Mouse (Mus musculus): ENCODE data around the gene Jmjd6. TPM values are rescaled to one million over a fixed set of nuclear protein-coding genes. Genes with fewer than 3 reads are reported as not detected.

Gene Jmjd6
- polyA plus RNA-seq, 1 experiment from 2014 or later, result 102 TPM

DNA sequence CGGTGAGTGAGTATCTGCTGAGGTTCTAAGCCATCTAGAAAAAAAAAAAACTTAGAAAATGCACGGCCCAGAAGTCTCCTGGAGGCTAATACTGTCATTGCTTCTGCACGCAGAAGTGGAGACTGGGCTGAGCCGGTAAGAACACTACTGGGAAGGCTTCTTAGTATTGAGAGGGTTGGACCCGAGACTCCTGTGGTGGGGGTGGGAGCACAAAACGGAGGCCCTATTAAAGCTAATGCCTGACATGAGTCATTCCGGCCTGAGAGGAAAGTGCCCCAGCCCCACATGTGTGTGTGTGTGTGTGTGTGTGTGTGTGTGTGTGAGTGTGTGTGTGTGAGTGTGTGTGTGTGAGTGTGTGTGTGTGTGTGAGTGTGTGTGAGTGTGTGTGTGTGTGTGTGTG is 36.1 kb downstream of the Jmjd6 start:
- WGBS, result 73% methylated on average over 7 of the region's 7 CpGs
- DNase-seq (ENCODE audit: low spot score), result no peak

DNA sequence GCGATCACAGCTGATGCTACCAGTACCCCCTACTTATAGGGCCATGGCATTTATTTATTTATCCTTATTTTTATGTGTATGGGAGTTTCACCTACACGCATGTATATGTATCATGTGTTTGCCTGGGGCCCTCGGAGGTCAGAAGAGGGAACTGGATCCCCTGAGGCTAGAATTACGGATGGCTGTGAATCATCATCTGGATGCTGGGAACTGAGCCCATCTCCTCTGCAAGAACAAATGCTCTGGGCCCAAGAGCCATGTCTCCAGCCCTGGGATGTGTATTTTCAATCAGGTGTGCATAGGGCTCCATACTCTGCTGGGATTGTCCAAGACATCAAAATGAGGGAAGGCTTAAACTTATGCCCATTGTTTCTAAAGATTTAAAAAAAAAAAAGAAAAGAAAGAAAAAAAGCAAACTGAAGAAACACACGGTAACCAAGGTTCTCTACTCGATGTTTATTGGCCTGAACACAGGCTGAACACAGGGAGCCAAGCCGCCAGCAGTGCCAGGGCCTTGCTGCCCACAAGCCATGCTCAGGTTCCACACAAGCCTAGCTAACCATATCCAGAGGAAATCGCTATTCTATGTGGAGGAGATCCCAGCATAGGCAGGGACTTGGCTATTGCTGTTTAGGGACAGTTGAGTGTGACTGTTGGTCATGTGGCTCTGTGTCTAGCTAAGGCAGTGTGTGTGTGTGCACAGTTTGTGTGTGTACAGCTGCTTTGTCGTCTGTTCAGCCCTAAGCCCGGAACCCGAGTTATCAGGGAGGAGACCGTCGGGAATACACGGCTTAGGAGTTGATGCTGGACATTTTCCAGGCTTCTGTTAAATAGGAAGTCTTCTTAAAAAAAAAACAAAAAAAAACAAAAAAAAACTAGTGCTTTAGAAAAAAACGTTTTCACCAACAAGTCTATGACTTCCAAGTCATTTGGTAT is 36.8 kb downstream of the Jmjd6 start:
- Histone ChIP-seq H3K36me3 (peaks cover 3% of the 10 kb centered on the region; the same call in 1 of the 2 replicates), H3K27me3 (ENCODE audit: low read depth, poor library complexity, severe bottlenecking) (peaks cover 11% of the 10 kb centered on the region), H3K4me3 (no peak overlapping the region), H3K4me1 (peaks cover 43% of the 10 kb centered on the region), H3K9me3 (replicated peaks) (no peaks in the 10 kb centered on the region), H3K27ac (replicated peaks) (no peak overlapping the region)
- WGBS, result 87% methylated on average over 15 of the region's 15 CpGs
- no peak for DNase-seq (ENCODE audit: low spot score)

More for the DNA sequence above, 36.1 kb downstream of the Jmjd6 start:
- H3K9me3 ChIP-seq (replicated peaks), result no peaks in the 10 kb centered on the region
- H3K27me3 ChIP-seq (ENCODE audit: low read depth, poor library complexity, severe bottlenecking), result peaks cover 11% of the 10 kb centered on the region
- peaks cover 3% of the 10 kb centered on the region; the same call in 1 of the 2 replicates for H3K36me3 ChIP-seq
- H3K4me3 ChIP-seq, result no peak overlapping the region
- peak overlapping the region; percentile 74; the same call in 1 of the 2 replicates for H3K27ac ChIP-seq (replicated peaks)
- H3K4me1 ChIP-seq, result peaks cover 50% of the 10 kb centered on the region

GRCm38 (mm10) chr11:116802709-116803108 is 40.5 kb downstream of the Jmjd6 start:
- 86% methylated on average over 5 of the region's 5 CpGs for WGBS
- Histone ChIP-seq H3K27me3 (ENCODE audit: low read depth, poor library complexity, severe bottlenecking) (no peaks in the 10 kb centered on the region), H3K9me3 (replicated peaks) (no peaks in the 10 kb centered on the region), H3K4me3 (no peak overlapping the region), H3K27ac (replicated peaks) (no peak overlapping the region), H3K4me1 (peaks cover 7% of the 10 kb centered on the region), H3K36me3 (no peaks in the 10 kb centered on the region)
- DNase-seq (ENCODE audit: low spot score), result no peak

DNA sequence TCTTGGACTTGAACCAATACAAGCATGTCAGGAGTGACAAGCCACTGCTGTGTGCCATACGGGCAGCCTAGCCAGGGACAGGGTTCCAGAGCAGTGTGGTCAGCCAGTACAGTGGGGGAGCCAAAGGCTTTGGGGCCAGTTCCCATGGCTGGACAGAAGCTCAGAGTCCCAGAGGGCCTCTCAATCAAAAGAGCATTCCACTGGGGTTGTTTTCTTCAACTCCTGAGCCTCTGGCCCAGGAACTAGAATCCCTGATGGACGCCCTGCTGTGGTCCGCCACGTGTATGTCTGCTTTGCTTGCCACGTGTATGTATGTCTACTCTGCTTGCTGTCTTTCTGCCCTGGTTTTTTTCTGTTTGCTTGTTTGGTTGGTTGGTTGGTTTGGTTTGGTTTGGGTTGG is 42.1 kb downstream of the Jmjd6 start:
- no peaks in the 10 kb centered on the region for H3K4me1 ChIP-seq
- no peak overlapping the region for H3K4me3 ChIP-seq
- H3K27me3 ChIP-seq (ENCODE audit: low read depth, poor library complexity, severe bottlenecking), result no peaks in the 10 kb centered on the region
- H3K9me3 ChIP-seq (replicated peaks), result no peaks in the 10 kb centered on the region
- no peaks in the 10 kb centered on the region for H3K36me3 ChIP-seq
- WGBS, result 77% methylated on average over 5 of the region's 5 CpGs
- H3K27ac ChIP-seq (replicated peaks), result no peak overlapping the region
- no peak for DNase-seq (ENCODE audit: low spot score)

- no peaks in the 10 kb centered on the region for H3K36me3 ChIP-seq
- no peak overlapping the region for H3K27ac ChIP-seq (replicated peaks)
- no peaks in the 10 kb centered on the region for H3K9me3 ChIP-seq (replicated peaks)
- DNase-seq (ENCODE audit: low spot score), result no peak
- no peak overlapping the region for H3K4me3 ChIP-seq
- H3K27me3 ChIP-seq (ENCODE audit: low read depth, poor library complexity, severe bottlenecking), result no peaks in the 10 kb centered on the region
- WGBS, result 90% methylated on average over 5 of the region's 5 CpGs
- H3K4me1 ChIP-seq, result no peaks in the 10 kb centered on the region
These were observed 43.9 kb downstream of the Jmjd6 start for GRCm38 (mm10) chr11:116799364-116799763.

Other genes with a start within 250 kb of the Jmjd6 start
- gene Rhbdf2, start 216.4 kb downstream of the Jmjd6 start, polyA plus RNA-seq (2016; fragmentation: Nextera tagmentation; extraction: Ambion mirVana), result 2.5 and 3.3 TPM in 2 replicates
- 0.65 and 0.77 TPM in 2 replicates for gene Prcd, start 189.9 kb downstream of the Jmjd6 start, polyA plus RNA-seq (2016; fragmentation: Nextera tagmentation; extraction: Ambion mirVana)
- 2.5 and 2.8 TPM in 2 replicates for gene Cygb, start 189.1 kb downstream of the Jmjd6 start, polyA plus RNA-seq (2016; fragmentation: Nextera tagmentation; extraction: Ambion mirVana)
- not detected in 2 replicates for gene St6galnac1, start 67.9 kb downstream of the Jmjd6 start, polyA plus RNA-seq (2016; fragmentation: Nextera tagmentation; extraction: Ambion mirVana)
- gene Mxra7, start 15.4 kb downstream of the Jmjd6 start, polyA plus RNA-seq (2016; fragmentation: Nextera tagmentation; extraction: Ambion mirVana), result 28.1 and 29.1 TPM in 2 replicates
- 68.5 and 70.3 TPM in 2 replicates for gene Mettl23, start 171 bp downstream of the Jmjd6 start, polyA plus RNA-seq (2016; fragmentation: Nextera tagmentation; extraction: Ambion mirVana)
- 27.9 and 31.7 TPM in 2 replicates for gene Mfsd11, start 9.0 kb upstream of the Jmjd6 start, polyA plus RNA-seq (2016; fragmentation: Nextera tagmentation; extraction: Ambion mirVana)
- gene Srsf2, start 9.6 kb upstream of the Jmjd6 start, polyA plus RNA-seq (2016; fragmentation: Nextera tagmentation; extraction: Ambion mirVana), result 852 and 895 TPM in 2 replicates
- gene Mgat5b, start 75.4 kb upstream of the Jmjd6 start, polyA plus RNA-seq (2016; fragmentation: Nextera tagmentation; extraction: Ambion mirVana), result 5.5 and 9.5 TPM in 2 replicates